ENCODE assay signal across 17 mouse cellular contexts in genomic region chr13:53539797-53540196, GRCm38 (mm10).
"Had no signal": no experiment of that assay in that cellular context is flagged by ENCODE, and none has a peak within 500 bp of the region (broad histone marks: within the 10 kb centered on the region; RNA-seq: fewer than 3 reads in every experiment).

No protein-coding gene starts in this region.

- H3K4me1 ChIP-seq: midbrain, embryonic 10.5 days; midbrain, embryonic 12.5 days; neural tube, embryonic 13.5 days; neural tube, embryonic 15.5 days; stomach, embryonic 15.5 days had no signal

- ATAC-seq: midbrain, embryonic 16.5 days had no signal

- H3K9me3 ChIP-seq: midbrain, embryonic 10.5 days; midbrain, embryonic 12.5 days; neural tube, embryonic 13.5 days; neural tube, embryonic 15.5 days; stomach, embryonic 15.5 days had no signal

- H3K36me3 ChIP-seq: midbrain, embryonic 10.5 days; midbrain, embryonic 12.5 days; neural tube, embryonic 13.5 days; neural tube, embryonic 15.5 days; stomach, embryonic 15.5 days had no signal

- H3K27ac ChIP-seq: midbrain, embryonic 10.5 days; midbrain, embryonic 12.5 days; neural tube, embryonic 13.5 days; neural tube, embryonic 15.5 days; stomach, embryonic 15.5 days; stomach, postnatal 0 days had no signal

- H3K9ac ChIP-seq: lung, embryonic 14.5 days; midbrain, embryonic 12.5 days; neural tube, embryonic 13.5 days; neural tube, embryonic 15.5 days; stomach, embryonic 15.5 days had no signal

- H3K27me3 ChIP-seq: stomach, embryonic 15.5 days had no signal

- DNase-seq: lung, adult 18-20 months; lung, embryonic 14.5 days; lung, postnatal 10 days; lung, postnatal 4 days; midbrain, embryonic 14.5 days; right cerebral cortex, postnatal 14 days; thymus, adult 18-20 months; thymus, postnatal 14 days; thymus, postnatal 36 days had no signal

- H3K4me2 ChIP-seq: lung, embryonic 14.5 days; midbrain, embryonic 12.5 days; neural tube, embryonic 13.5 days; neural tube, embryonic 15.5 days; stomach, embryonic 15.5 days had no signal

- H3K4me3 ChIP-seq: midbrain, embryonic 10.5 days; midbrain, embryonic 12.5 days; myocyte; neural tube, embryonic 13.5 days; neural tube, embryonic 15.5 days; stomach, embryonic 15.5 days had no signal
